Mouse (Mus musculus): ENCODE results near the gene Tmod3. TPM values are rescaled to one million over a fixed set of nuclear protein-coding genes. Genes with fewer than 3 reads are reported as not detected.

The Tmod3 gene
- polyA plus RNA-seq (2017; shearing (Covaris generic)): 175 TPM

GRCm38 (mm10) chr9:75559512-75560012, at the start of gene Tmod3:
Tmod3 (minus strand) TSS chr9:75559657.

Other genes starting within 250 kb of the Tmod3 start
- gene Bcl2l10, start 211.9 kb downstream of the Tmod3 start, polyA plus RNA-seq (2017; shearing (Covaris generic)): not detected
- 55.5 TPM for gene Mapk6, start 149.7 kb downstream of the Tmod3 start, polyA plus RNA-seq (2017; shearing (Covaris generic))
- 34.0 TPM for gene Leo1, start 118.1 kb downstream of the Tmod3 start, polyA plus RNA-seq (2017; shearing (Covaris generic))
- not detected for gene Tmod2, start 51.7 kb upstream of the Tmod3 start, polyA plus RNA-seq (2017; shearing (Covaris generic))
- gene Lysmd2, start 66.1 kb upstream of the Tmod3 start, polyA plus RNA-seq (2017; shearing (Covaris generic)): 6.5 TPM
- not detected for gene Scg3, start 124.4 kb upstream of the Tmod3 start, polyA plus RNA-seq (2017; shearing (Covaris generic))
- not detected for gene Bmp5, start 215.7 kb upstream of the Tmod3 start, polyA plus RNA-seq (2017; shearing (Covaris generic))

Data from CD4-positive, CD25-positive, alpha-beta regulatory T cell, adult 9 weeks (primary cell).